Mouse (Mus musculus) kidney, postnatal 0 days (tissue): Measurements from ENCODE around the gene Fam8a1. TPM values are rescaled to one million over a fixed set of nuclear protein-coding genes. Genes with fewer than 3 reads are reported as not detected.

Experiments
- ATAC-seq: fragments of 200-750 bp; cut with Nextera tagmentation; replicated peaks from 2 replicates; pipeline ENCODE4 v1.8.0; 2017; ENCODE audit warnings: low read depth, moderate number of reproducible peaks, moderate TSS enrichment, moderate library complexity; ENCODE audit not compliant: low FRiP score
- DNase-seq: peaks from one replicate; pipeline ENCODE4 v3.0.0-alpha.2; 2016; ENCODE audit warnings: low spot score
- H3K27ac ChIP-seq: fragments of 300-500 bp; sonication (generic); 2 replicates; pipeline ENCODE4 v1.5.1; 2014; ENCODE audit warnings: mild to moderate bottlenecking
- H3K27me3 ChIP-seq: fragments of 300-500 bp; sonication (generic); 2 replicates; pipeline ENCODE4 v1.6.1; 2014; ENCODE audit warnings: low read length, mixed read lengths; ENCODE audit not compliant: insufficient read depth
- H3K36me3 ChIP-seq: fragments of 300-500 bp; sonication (generic); 2 replicates; pipeline ENCODE4 v1.6.1; 2014; ENCODE audit warnings: low read length, mixed read lengths; ENCODE audit not compliant: insufficient read depth
- H3K4me1 ChIP-seq: fragments of 300-500 bp; sonication (generic); replicated peaks from 2 replicates; pipeline ENCODE4 v1.6.1; 2014; ENCODE audit warnings: antibody characterized with exemption, low read length, mixed read lengths; ENCODE audit not compliant: insufficient read depth
- H3K4me2 ChIP-seq: fragments of 300-500 bp; sonication (generic); 2 replicates; pipeline ENCODE4 v1.6.1; 2014; ENCODE audit warnings: mild to moderate bottlenecking, low read length, moderate library complexity, mixed read lengths
- H3K4me3 ChIP-seq: fragments of 300-500 bp; sonication (generic); replicated peaks from 2 replicates; pipeline ENCODE4 v1.5.1; 2014; ENCODE audit warnings: low read depth, low read length
- H3K9ac ChIP-seq: fragments of 300-500 bp; sonication (generic); 2 replicates; pipeline ENCODE4 v1.6.1; 2014; ENCODE audit warnings: low read depth, low read length
- H3K9me3 ChIP-seq: fragments of 300-500 bp; sonication (generic); replicated peaks from 2 replicates; pipeline ENCODE4 v1.6.1; 2016; ENCODE audit warnings: low read length, inconsistent platforms, mixed read lengths
- CTCF ChIP-seq: IDR thresholded peaks from 2 replicates; pipeline ENCODE4 v1.5.1; 2016; ENCODE audit warnings: antibody characterized with exemption, low read depth, mild to moderate bottlenecking, moderate library complexity
- WGBS: fragments of 180-500 bp; shearing (Covaris S2); extraction: QIAGEN DNeasy Blood & Tissue Kit; methylation state at CpG from one replicate; pipeline ENCODE4 v1.1.7; 2014; 5-methylcytosine and 5-hydroxymethylcytosine counted together
- polyA plus RNA-seq: library from polyadenylated mRNA; unstranded; fragments of >200 nt; fragmentation: Nextera tagmentation; extraction: Ambion mirVana; gene quantifications from 2 replicates; pipeline ENCODE4 v1.2.1, GENCODE M21; 2015

Gene Fam8a1
- polyA plus RNA-seq, 1 experiment from 2014 or later: 13.3 TPM

DNA sequence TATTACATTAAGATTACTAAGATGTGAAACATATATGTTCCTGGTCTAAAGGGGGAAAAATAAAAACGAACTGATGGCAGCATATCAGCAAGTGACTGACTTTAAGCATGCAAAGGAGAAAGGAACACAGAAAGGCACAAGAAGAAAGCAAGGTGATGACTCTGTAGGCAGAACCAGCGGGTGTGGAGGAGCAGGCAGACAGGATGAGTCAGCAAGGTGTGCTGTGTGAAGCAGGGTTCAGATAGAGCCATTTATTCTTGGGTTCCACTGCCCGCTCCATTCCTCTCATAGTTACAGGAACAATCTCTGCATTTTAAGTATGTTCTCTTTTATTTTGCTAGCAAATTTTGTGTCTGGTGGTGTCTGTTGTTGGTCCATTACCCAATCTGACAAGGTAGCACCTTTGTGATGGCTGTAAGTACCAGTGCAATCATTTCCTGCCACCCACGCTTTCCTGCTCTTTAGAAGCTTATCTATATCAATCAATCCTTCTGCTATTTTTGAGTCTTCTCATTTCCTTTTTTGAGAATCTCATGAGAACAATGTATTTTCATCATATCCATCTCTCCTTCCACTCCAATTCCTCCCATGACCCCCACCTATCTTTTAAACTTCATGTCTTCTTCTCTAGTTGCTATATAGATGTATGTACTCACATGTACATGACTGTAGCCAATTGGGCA is 21.4 kb downstream of the Fam8a1 start:
- no peak for TF ChIP-seq CTCF
- no peak overlapping the region for H3K4me3 ChIP-seq
- no peaks in the 10 kb centered on the region for H3K27me3 ChIP-seq
- ATAC-seq (no peak), DNase-seq (no peak)
- no peaks in the 10 kb centered on the region for H3K4me1 ChIP-seq
- H3K9me3 ChIP-seq: no peaks in the 10 kb centered on the region
- H3K4me2 ChIP-seq: no peak overlapping the region
- H3K27ac ChIP-seq: no peak overlapping the region
- peaks cover 25% of the 10 kb centered on the region for H3K36me3 ChIP-seq
- WGBS: 82% methylated on average over 4 of the region's 4 CpGs
- no peak overlapping the region for H3K9ac ChIP-seq

DNA sequence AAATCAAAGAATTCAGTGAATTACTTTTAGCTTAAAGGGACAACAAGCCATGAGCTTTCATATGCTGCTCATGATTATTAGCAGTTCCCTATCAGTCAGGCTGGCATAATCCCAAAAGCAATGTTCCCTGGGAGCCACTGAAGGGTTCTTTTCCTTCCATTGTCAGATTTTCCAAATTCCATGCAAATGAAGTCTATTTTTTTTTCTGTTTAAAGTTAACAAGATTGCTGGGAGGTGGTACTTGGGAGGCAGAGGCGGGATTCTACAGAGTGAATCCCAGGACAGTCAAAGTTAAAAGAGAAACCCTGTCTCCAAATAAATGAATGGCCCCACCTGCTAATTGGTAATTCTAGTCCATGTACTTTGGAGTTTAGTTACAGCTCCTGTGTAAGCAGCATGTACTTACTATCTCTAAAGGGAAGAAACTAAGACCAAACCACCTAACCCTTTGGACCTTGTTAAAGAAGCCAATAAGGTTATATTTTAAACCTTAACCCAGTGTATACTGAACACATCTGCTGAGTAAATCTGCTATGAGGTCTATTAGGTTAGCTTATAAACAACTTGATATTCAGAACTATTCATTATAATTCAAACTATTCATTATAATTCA is 26.1 kb downstream of the Fam8a1 start:
- no peak for ATAC-seq

GRCm38 (mm10) chr13:46695932-46696331 is 26.6 kb downstream of the Fam8a1 start:
- DNase-seq (no peak), ATAC-seq (no peak)
- no peak overlapping the region for H3K4me2 ChIP-seq
- H3K36me3 ChIP-seq: peaks cover 23% of the 10 kb centered on the region
- H3K27ac ChIP-seq: no peak overlapping the region
- no peak for TF ChIP-seq CTCF
- no peaks in the 10 kb centered on the region for H3K27me3 ChIP-seq
- H3K4me3 ChIP-seq: no peak overlapping the region
- 93% methylated on average over 1 of the region's 1 CpGs for WGBS
- H3K9me3 ChIP-seq: no peaks in the 10 kb centered on the region
- H3K4me1 ChIP-seq: no peaks in the 10 kb centered on the region
- H3K9ac ChIP-seq: no peak overlapping the region

More for the DNA sequence above, 26.1 kb downstream of the Fam8a1 start:
- no peak for TF ChIP-seq CTCF
- no peak overlapping the region for H3K27ac ChIP-seq
- H3K9ac ChIP-seq: no peak overlapping the region
- no peaks in the 10 kb centered on the region for H3K4me1 ChIP-seq
- 81% methylated on average over 1 of the region's 1 CpGs for WGBS
- no peaks in the 10 kb centered on the region for H3K9me3 ChIP-seq
- H3K27me3 ChIP-seq: no peaks in the 10 kb centered on the region
- no peak for DNase-seq
- peaks cover 23% of the 10 kb centered on the region for H3K36me3 ChIP-seq
- no peak overlapping the region for H3K4me3 ChIP-seq
- no peak overlapping the region for H3K4me2 ChIP-seq

GRCm38 (mm10) chr13:46696788-46697187 is 27.5 kb downstream of the Fam8a1 start:
- Histone ChIP-seq H3K4me2 (no peak overlapping the region), H3K27ac (no peak overlapping the region), H3K27me3 (no peaks in the 10 kb centered on the region), H3K9ac (no peak overlapping the region), H3K36me3 (peaks cover 26% of the 10 kb centered on the region), H3K4me1 (no peaks in the 10 kb centered on the region), H3K9me3 (no peaks in the 10 kb centered on the region), H3K4me3 (no peak overlapping the region)
- no peak for TF ChIP-seq CTCF
- ATAC-seq (no peak), DNase-seq (no peak)
- WGBS: 92% methylated on average over 2 of the region's 2 CpGs

DNA sequence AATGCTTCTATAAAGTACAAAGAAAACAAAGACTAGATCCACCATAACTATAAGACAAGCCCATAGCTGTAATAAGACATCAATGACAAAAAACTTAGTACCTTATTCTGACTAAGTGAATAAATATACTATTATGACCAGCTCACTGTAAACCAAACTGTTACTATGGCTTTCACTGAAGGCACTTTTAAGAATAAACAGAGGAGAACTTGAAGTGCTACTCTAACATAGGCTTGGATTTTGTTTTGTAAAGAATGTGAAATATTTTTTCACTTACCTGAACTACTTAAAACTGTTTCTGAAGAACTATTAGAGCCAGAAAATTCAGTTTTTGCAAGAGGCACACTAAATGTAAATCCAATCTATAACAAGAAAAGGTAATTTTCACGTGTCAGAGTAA is 30.1 kb downstream of the Fam8a1 start:
- no peak for ATAC-seq
- no peaks in the 10 kb centered on the region for H3K9me3 ChIP-seq
- peaks cover 25% of the 10 kb centered on the region for H3K36me3 ChIP-seq
- no peak for TF ChIP-seq CTCF
- no peak for DNase-seq
- no peak overlapping the region for H3K4me3 ChIP-seq
- no peak overlapping the region for H3K4me2 ChIP-seq
- no peaks in the 10 kb centered on the region for H3K4me1 ChIP-seq
- WGBS: 87% methylated on average over 1 of the region's 1 CpGs
- H3K9ac ChIP-seq: no peak overlapping the region
- no peaks in the 10 kb centered on the region for H3K27me3 ChIP-seq
- H3K27ac ChIP-seq: no peak overlapping the region

- no peak for DNase-seq
- H3K4me2 ChIP-seq: no peak overlapping the region
- H3K9ac ChIP-seq: no peak overlapping the region
- no peak overlapping the region for H3K4me3 ChIP-seq
- TF ChIP-seq CTCF: no peak
- ATAC-seq: no peak
- no peaks in the 10 kb centered on the region for H3K9me3 ChIP-seq
- WGBS: 90% methylated on average over 2 of the region's 2 CpGs
- no peaks in the 10 kb centered on the region for H3K4me1 ChIP-seq
- peaks cover 20% of the 10 kb centered on the region; the same call in 1 of the 2 replicates for H3K36me3 ChIP-seq
- H3K27ac ChIP-seq: no peak overlapping the region
- H3K27me3 ChIP-seq: no peaks in the 10 kb centered on the region
Observed at GRCm38 (mm10) chr13:46701486-46701885, 32.2 kb downstream of the Fam8a1 start.
